In the genomic region with DNA sequence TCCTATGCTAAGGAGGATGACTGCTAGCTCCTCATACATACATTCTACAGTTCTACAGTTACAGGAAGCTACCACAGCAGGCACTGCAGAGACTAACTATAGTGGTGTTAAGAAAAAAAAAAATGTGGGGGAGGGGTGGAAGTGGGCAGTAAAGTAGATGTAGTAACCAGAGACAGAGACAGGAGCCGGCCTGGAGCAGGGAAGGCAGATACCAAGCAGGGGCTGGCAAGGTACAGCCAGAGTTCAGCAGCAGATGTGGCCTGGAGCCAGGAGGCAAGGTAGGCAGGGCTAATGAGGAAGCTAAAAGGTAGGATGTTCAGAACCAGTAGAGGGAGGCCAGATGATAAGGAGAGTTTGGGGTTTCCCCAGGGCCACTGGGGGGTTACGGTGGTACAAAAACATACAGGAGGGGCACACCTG, we compare ENCODE assay signal across 11 mouse cellular contexts. TPM values are rescaled to one million over a fixed set of nuclear protein-coding genes. Genes with fewer than 3 reads are reported as not detected.
DNase-seq lines count a peak whose midpoint lies in the region; ATAC-seq and TF ChIP-seq lines count a peak whose summit lies in the region.
"Had no signal": no experiment of that assay in that cellular context is flagged by ENCODE, and none has a peak within 500 bp of the region (broad histone marks: within the 10 kb centered on the region; RNA-seq: fewer than 3 reads in every experiment).

No protein-coding gene starts in this region.

- H3K9ac ChIP-seq in forebrain, embryonic 15.5 days (replicated peaks): no peak overlapping the region
- no peak overlapping the region for H3K9ac ChIP-seq in forebrain, embryonic 16.5 days (replicated peaks; ENCODE audit: low read depth, low read length)
- H3K9ac ChIP-seq: neural tube, embryonic 13.5 days had no signal

- no peak for TF ChIP-seq CTCF in small intestine, adult 2 months (IDR thresholded peaks at IDR 0.05; ENCODE audit: extremely low read depth, insufficient read length, insufficient replicate concordance, low read depth, low read length)

- no peak overlapping the region for H3K4me3 ChIP-seq in forebrain, embryonic 15.5 days
- no peak overlapping the region for H3K4me3 ChIP-seq in forebrain, embryonic 10.5 days
- no peak overlapping the region for H3K4me3 ChIP-seq in forebrain, embryonic 16.5 days (replicated peaks; ENCODE audit: low read length)
- H3K4me3 ChIP-seq in small intestine, adult 2 months (ENCODE audit: low read depth, low read length): no peak overlapping the region
- H3K4me3 ChIP-seq: neural tube, embryonic 13.5 days had no signal

- H3K9me3 ChIP-seq in forebrain, embryonic 15.5 days: no peaks in the 10 kb centered on the region
- no peaks in the 10 kb centered on the region for H3K9me3 ChIP-seq in forebrain, embryonic 10.5 days
- H3K9me3 ChIP-seq in forebrain, embryonic 16.5 days (ENCODE audit: control insufficient read depth, low read length): no peaks in the 10 kb centered on the region
- H3K9me3 ChIP-seq: G1E; neural tube, embryonic 13.5 days had no signal

- no peak for DNase-seq in forebrain, embryonic 10.5 days (ENCODE audit: extremely low spot score, low spot score)
- DNase-seq in retina, embryonic 14.5 days (ENCODE audit: low spot score): peak; percentile 41
- no peak for DNase-seq in retina, postnatal 1 day
- no peak for DNase-seq in adrenal gland, postnatal 4 days (ENCODE audit: low spot score in 2 of 2)
- DNase-seq in adipocyte (ENCODE audit: low spot score): no peak
- DNase-seq: gastrocnemius, postnatal 10 days had no signal

- WGBS in forebrain, embryonic 15.5 days: 70% methylated on average over 2 of the region's 2 CpGs
- WGBS in forebrain, embryonic 10.5 days: 86% methylated on average over 2 of the region's 2 CpGs
- 70% methylated on average over 2 of the region's 2 CpGs for WGBS in forebrain, embryonic 16.5 days
- 14% methylated on average over 2 of the region's 2 CpGs for WGBS in small intestine, adult 2 months

- no peak for TF ChIP-seq POLR2A in small intestine, adult 2 months (IDR thresholded peaks at IDR 0.05; ENCODE audit: low read depth, low read length)

- H3K27ac ChIP-seq in forebrain, embryonic 15.5 days (replicated peaks): peak overlapping the region; percentile 89
- no peak overlapping the region for H3K27ac ChIP-seq in forebrain, embryonic 10.5 days
- H3K27ac ChIP-seq in forebrain, embryonic 16.5 days (ENCODE audit: low read length): peak overlapping the region; percentile 93; the same call in 1 of the 2 replicates
- H3K27ac ChIP-seq in small intestine, adult 2 months (ENCODE audit: insufficient read depth, low read depth, low read length): peak overlapping the region; percentile 60; the same call in 1 of the 2 replicates

- peaks cover 47% of the 10 kb centered on the region for H3K4me1 ChIP-seq in forebrain, embryonic 15.5 days
- peaks cover 48% of the 10 kb centered on the region for H3K4me1 ChIP-seq in forebrain, embryonic 10.5 days
- H3K4me1 ChIP-seq in forebrain, embryonic 16.5 days (replicated peaks; ENCODE audit: control insufficient read depth, insufficient read depth, low read length): peaks cover 41% of the 10 kb centered on the region
- H3K4me1 ChIP-seq in small intestine, adult 2 months (ENCODE audit: control insufficient read depth, insufficient read depth, insufficient read length, low read length): peaks cover 23% of the 10 kb centered on the region

- no peaks in the 10 kb centered on the region for H3K27me3 ChIP-seq in forebrain, embryonic 15.5 days
- H3K27me3 ChIP-seq in forebrain, embryonic 10.5 days (ENCODE audit: poor library complexity, severe bottlenecking): peaks cover 8% of the 10 kb centered on the region; the same call in 1 of the 2 replicates
- H3K27me3 ChIP-seq in forebrain, embryonic 16.5 days (replicated peaks; ENCODE audit: control insufficient read depth, insufficient read depth, low read length): no peaks in the 10 kb centered on the region
- no peaks in the 10 kb centered on the region for H3K27me3 ChIP-seq in small intestine, adult 2 months (ENCODE audit: control insufficient read depth, insufficient read depth, low read length)
- H3K27me3 ChIP-seq: neural tube, embryonic 13.5 days had no signal

- ATAC-seq in forebrain, embryonic 15.5 days (replicated peaks): no peak
- no peak for ATAC-seq in forebrain, embryonic 16.5 days

- no peak overlapping the region for H3K4me2 ChIP-seq in forebrain, embryonic 15.5 days (replicated peaks)
- no peak overlapping the region for H3K4me2 ChIP-seq in forebrain, embryonic 16.5 days (ENCODE audit: low read length)

- H3K36me3 ChIP-seq in forebrain, embryonic 15.5 days: no peaks in the 10 kb centered on the region
- 0 out of 2 replicates have a peak, but pooled peaks cover 4% of the 10 kb centered on the region for H3K36me3 ChIP-seq in forebrain, embryonic 10.5 days (replicated peaks)
- H3K36me3 ChIP-seq in forebrain, embryonic 16.5 days (ENCODE audit: control insufficient read depth, insufficient read depth): no peaks in the 10 kb centered on the region
- no peaks in the 10 kb centered on the region for H3K36me3 ChIP-seq in small intestine, adult 2 months (ENCODE audit: control insufficient read depth, insufficient read depth, low read length)
- H3K36me3 ChIP-seq: G1E; neural tube, embryonic 13.5 days had no signal

RNA-seq across cellular contexts. Expression of a gene that starts 36.6 kb away (rescaled TPM):
- polyA plus RNA-seq in forebrain, embryonic 15.5 days (2015; fragmentation: Nextera tagmentation; extraction: Ambion mirVana): 6.2 and 7.9 TPM in 2 replicates
- polyA plus RNA-seq in forebrain, embryonic 10.5 days (2016; fragmentation: Nextera tagmentation; extraction: Ambion mirVana): 13.1 and 14.5 TPM in 2 replicates
- polyA plus RNA-seq in forebrain, embryonic 16.5 days (2015; fragmentation: Nextera tagmentation; extraction: Ambion mirVana): 6.6 and 9.8 TPM in 2 replicates
- 9.8 and 10.8 TPM in 2 replicates for polyA plus RNA-seq in small intestine, adult 2 months (2012; rRNA removed)
- 10 to 100 TPM; 71.3 to 72.3 TPM for total RNA-seq in adrenal gland, postnatal 4 days (2021)
- polyA plus RNA-seq: G1E had no signal
